Mouse (Mus musculus) C2C12 (cell line): Measurements from ENCODE around the gene Olfr986. TPM values are rescaled to one million over a fixed set of nuclear protein-coding genes. Genes with fewer than 3 reads are reported as not detected.

ENCODE experiments used
- H3K27me3 ChIP-seq: one replicate; pipeline ENCODE4 v1.6.1; 2011; ENCODE audit not compliant: control insufficient read depth, insufficient read depth, insufficient read length
- H3K36me3 ChIP-seq: one replicate; pipeline ENCODE4 v1.6.1; 2011; ENCODE audit not compliant: control insufficient read depth, insufficient read depth
- H3K4me3 ChIP-seq: one replicate; pipeline ENCODE4 v1.5.1; 2011; ENCODE audit warnings: mild to moderate bottlenecking, control low read depth; ENCODE audit not compliant: poor library complexity, insufficient read depth, severe bottlenecking
- H3K79me2 ChIP-seq: one replicate; pipeline ENCODE4 v1.6.1; 2011; ENCODE audit not compliant: control insufficient read depth, insufficient read depth
- H3K79me3 ChIP-seq: one replicate; pipeline ENCODE4 v1.6.1; 2011; ENCODE audit warnings: low read depth, control low read depth
- H3ac ChIP-seq: one replicate; pipeline ENCODE3; 2011; ENCODE audit warnings: low read depth; ENCODE audit not compliant: control insufficient read depth, insufficient read length
- CEBPB ChIP-seq: IDR thresholded peaks from one replicate; pipeline ENCODE4 v1.6.1; 2011; ENCODE audit warnings: low read depth, mild to moderate bottlenecking, control low read depth, moderate library complexity
- CTCF ChIP-seq: IDR thresholded peaks from one replicate; pipeline ENCODE4 v1.5.1; 2011; ENCODE audit not compliant: control insufficient read depth, insufficient read depth, insufficient read length
- FOSL1 ChIP-seq: IDR thresholded peaks from one replicate; pipeline ENCODE4 v1.8.0; 2011; ENCODE audit warnings: mild to moderate bottlenecking, low read length; ENCODE audit not compliant: poor library complexity, insufficient read depth, severe bottlenecking
- MAX ChIP-seq: IDR thresholded peaks from one replicate; pipeline ENCODE4 v1.6.1; 2011; ENCODE audit warnings: mild to moderate bottlenecking, control low read depth
- MYOD1 ChIP-seq: IDR thresholded peaks from one replicate; pipeline ENCODE4 v1.6.1; 2011; ENCODE audit warnings: low read depth; ENCODE audit not compliant: control insufficient read depth, insufficient read length
- MYOG ChIP-seq: IDR thresholded peaks from one replicate; pipeline ENCODE4 v1.6.1; 2011; ENCODE audit not compliant: control insufficient read depth, insufficient read length; ENCODE audit errors: extremely low read depth
- USF1 ChIP-seq: IDR thresholded peaks from one replicate; pipeline ENCODE4 v1.6.1; 2011; ENCODE audit warnings: low read depth, mild to moderate bottlenecking, control low read depth, moderate library complexity
- long read RNA-seq, 2 experiments: library from polyadenylated mRNA; unstranded; transcript quantifications; one replicate each; pipeline ENCODE4 v2.0.0; 2019 to 2020
- polyA plus RNA-seq: library from polyadenylated mRNA; unstranded; fragments of >200 nt; fragmentation: generic; extraction: Trizol; gene quantifications from one replicate; pipeline ENCODE4 v1.2.1, GENCODE M21; 2012; ENCODE audit warnings: missing spikeins

Gene Olfr986
- polyA plus RNA-seq = not detected
- long read RNA-seq, experiment 1 = 0 reads
- long read RNA-seq, experiment 2 = 0 reads

DNA sequence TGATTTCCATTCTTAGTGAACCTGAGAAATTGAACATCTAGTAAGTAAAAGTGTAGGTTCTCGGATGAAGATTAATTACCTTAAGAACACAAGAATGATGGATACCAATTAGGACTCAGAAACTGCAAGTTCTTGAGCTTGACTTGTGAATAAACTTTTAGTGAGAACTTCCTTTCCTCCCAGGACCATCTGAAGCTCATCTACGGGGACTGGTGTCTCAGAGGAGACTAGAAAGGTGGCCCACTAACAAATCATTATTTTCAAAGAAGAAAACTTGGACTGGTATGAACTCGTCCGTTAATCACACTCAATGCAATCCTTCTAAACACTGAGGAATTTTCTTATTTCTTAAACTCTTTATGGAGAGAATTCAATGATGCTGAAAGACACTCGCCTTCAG lies at the start of gene Olfr986:
Olfr986 (plus strand) TSS at position 301 of the 400 bp plus-strand sequence.
- H3K27me3 ChIP-seq = peaks cover 5% of the 10 kb centered on the region
- no peak for TF ChIP-seq CEBPB
- TF ChIP-seq USF1 = no peak
- no peak for TF ChIP-seq MYOD1
- TF ChIP-seq MAX = no peak
- TF ChIP-seq MYOG = no peak
- TF ChIP-seq CTCF = no peak
- TF ChIP-seq FOSL1 = no peak
- H3K36me3 ChIP-seq = no peaks in the 10 kb centered on the region
- no peaks in the 10 kb centered on the region for H3K79me2 ChIP-seq
- H3K4me3 ChIP-seq = no peak within 1 kb of the TSS
- H3K79me3 ChIP-seq = no peaks in the 10 kb centered on the region
- no peak within 1 kb of the TSS for H3ac ChIP-seq

DNA sequence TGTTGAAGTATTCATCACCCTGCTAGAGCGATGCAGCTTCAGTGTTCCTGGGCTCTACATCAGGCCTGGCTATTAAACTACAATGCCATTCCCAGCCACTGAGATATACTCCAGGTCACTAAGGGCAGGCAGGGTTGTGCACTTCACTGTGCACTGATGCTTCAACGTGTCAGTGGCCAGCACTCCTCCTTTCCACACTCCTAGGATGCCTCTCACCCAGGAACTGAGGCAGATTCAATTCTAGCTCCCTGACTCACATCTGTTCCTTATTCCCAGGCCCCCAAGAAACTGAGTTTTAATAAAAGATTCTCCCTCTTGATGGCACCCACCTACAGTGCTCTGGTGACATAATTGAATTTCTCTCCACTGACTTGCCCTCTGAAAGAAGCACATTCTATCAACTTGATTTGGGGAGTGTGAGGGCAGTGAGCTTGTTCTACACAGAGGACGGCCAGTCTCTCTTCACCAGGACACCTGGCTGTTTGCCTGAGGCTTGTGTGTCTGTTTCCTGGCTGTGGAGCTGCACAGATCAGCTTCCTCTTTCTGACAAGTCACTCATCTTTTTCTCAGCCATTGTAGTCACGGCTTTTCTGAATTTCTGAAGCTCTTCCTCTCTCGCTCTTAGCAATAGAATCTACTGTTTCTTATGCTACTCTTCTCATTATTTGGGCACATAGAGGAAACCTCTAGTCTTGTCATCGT lies 43.6 kb upstream of the Olfr986 start:
- Histone ChIP-seq H3K4me3 (no peak overlapping the region), H3K79me2 (no peaks in the 10 kb centered on the region), H3K79me3 (no peaks in the 10 kb centered on the region), H3K27me3 (no peaks in the 10 kb centered on the region), H3ac (no peak overlapping the region), H3K36me3 (no peaks in the 10 kb centered on the region)
- TF ChIP-seq MAX (no peak), MYOG (no peak), CTCF (no peak), FOSL1 (no peak), CEBPB (no peak), USF1 (no peak), MYOD1 (no peak)

DNA sequence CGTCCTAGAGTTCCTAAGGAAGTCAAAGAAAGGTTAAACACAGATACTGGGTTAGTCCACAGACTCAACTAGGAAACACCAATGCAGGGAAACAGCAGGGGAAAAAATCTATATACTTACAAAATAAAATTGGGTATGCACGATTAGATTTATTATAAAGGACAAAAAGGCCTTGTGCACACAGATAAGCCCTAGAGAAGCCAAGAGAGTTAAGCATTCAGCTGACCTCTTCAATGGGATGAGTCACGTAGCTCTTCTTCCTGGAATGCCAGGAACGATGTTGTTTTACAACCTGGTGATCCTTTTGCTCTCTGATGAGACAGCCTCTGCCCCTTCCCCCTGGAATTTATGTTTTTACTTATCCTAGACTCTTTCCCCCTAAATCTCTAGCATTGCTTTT lies 41.2 kb upstream of the Olfr986 start:
- Histone ChIP-seq H3K36me3 (no peaks in the 10 kb centered on the region), H3K27me3 (no peaks in the 10 kb centered on the region), H3K79me3 (no peaks in the 10 kb centered on the region), H3K79me2 (no peaks in the 10 kb centered on the region), H3K4me3 (no peak overlapping the region), H3ac (no peak overlapping the region)
- no peak for TF ChIP-seq MYOG
- TF ChIP-seq MAX = no peak
- TF ChIP-seq CEBPB = no peak
- TF ChIP-seq USF1 = no peak
- TF ChIP-seq MYOD1 = no peak
- no peak for TF ChIP-seq CTCF
- TF ChIP-seq FOSL1 = no peak

DNA sequence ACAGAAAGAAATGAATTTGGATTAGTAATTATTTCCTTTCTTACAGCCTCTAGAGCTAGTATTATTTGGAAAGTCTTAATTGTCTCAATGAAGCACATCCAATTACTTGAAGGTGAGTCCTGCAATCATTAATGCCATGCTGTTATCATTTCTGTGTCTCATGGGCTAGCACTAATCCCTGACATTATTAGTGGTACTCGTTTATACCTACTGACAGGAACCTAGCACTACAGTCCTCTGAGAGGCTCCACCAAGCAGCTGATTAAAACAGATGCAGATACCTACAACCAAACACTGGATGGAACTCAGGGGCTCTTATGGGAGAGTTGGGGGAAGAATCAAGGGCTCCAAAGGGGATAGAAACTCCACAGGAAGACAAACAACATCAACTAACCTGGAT lies 39.2 kb upstream of the Olfr986 start:
- Histone ChIP-seq H3K4me3 (no peak overlapping the region), H3K27me3 (no peaks in the 10 kb centered on the region), H3K79me3 (no peaks in the 10 kb centered on the region), H3K36me3 (no peaks in the 10 kb centered on the region), H3K79me2 (no peaks in the 10 kb centered on the region), H3ac (no peak overlapping the region)
- no peak for TF ChIP-seq MYOG
- TF ChIP-seq MAX = no peak
- TF ChIP-seq CEBPB = no peak
- TF ChIP-seq FOSL1 = no peak
- no peak for TF ChIP-seq MYOD1
- TF ChIP-seq CTCF = no peak
- TF ChIP-seq USF1 = no peak

DNA sequence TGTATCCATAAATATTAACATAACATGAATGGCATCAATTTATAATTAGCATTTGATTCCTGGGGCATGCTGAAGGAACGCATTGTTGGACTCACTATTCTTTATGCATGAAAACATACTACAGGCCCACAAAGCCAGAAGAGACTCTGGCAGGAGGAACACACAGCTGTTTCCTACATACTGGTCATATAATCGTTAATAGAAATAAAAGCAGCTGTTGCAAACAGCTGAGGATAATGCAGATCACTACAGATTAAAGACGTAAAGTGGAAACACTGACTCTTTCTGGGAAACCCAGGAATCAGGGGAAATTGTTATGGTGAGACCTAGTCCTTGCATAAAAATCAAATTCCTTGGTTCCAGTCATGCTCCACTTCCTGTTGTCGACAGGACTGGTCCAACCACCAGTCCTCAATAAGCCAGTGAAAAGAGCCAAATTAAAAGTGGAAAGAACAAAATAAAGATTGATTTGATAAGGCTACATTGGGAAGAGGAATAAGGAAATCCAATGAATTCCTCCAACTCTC lies 25.5 kb upstream of the Olfr986 start:
- H3ac ChIP-seq = no peak overlapping the region
- H3K4me3 ChIP-seq = no peak overlapping the region
- no peaks in the 10 kb centered on the region for H3K79me3 ChIP-seq
- no peaks in the 10 kb centered on the region for H3K79me2 ChIP-seq
- H3K36me3 ChIP-seq = no peaks in the 10 kb centered on the region
- H3K27me3 ChIP-seq = peaks cover 4% of the 10 kb centered on the region
- TF ChIP-seq MYOD1 (no peak), CEBPB (no peak), MYOG (no peak), CTCF (no peak), FOSL1 (no peak), USF1 (no peak), MAX (no peak)

DNA sequence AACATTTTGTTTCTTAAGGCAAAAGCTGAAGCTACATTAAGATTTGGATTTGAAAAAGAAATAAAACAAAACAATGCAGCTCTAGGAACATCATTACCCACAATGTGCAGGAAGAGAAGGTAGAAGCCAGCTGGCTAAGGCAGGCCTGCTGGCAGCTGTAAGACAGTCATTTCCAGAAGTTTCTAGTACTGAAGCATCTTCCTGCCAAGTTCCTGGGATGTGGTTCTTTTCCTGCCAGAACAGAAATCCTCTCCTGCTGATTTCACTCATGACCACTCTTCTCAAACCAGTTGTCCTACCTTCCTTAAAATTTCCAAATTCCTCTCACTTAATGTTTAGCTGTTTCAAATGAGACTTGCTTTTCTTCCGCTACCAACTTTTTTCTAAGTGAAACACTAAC lies 14.3 kb upstream of the Olfr986 start:
- Histone ChIP-seq H3K27me3 (peaks cover 3% of the 10 kb centered on the region), H3K79me2 (no peaks in the 10 kb centered on the region), H3K4me3 (no peak overlapping the region), H3ac (no peak overlapping the region), H3K36me3 (no peaks in the 10 kb centered on the region), H3K79me3 (no peaks in the 10 kb centered on the region)
- TF ChIP-seq CEBPB = no peak
- TF ChIP-seq MYOD1 = no peak
- TF ChIP-seq FOSL1 = no peak
- TF ChIP-seq MYOG = no peak
- TF ChIP-seq MAX = no peak
- no peak for TF ChIP-seq CTCF
- no peak for TF ChIP-seq USF1
